Mouse (Mus musculus): ENCODE measurements at regions not wholly inside any gene's neighbourhood (a gene's known extent, or its start where the extent isn't known, plus 50 kb on each side); places are given as distances from the start of the nearest gene placed in this dataset.

DNA sequence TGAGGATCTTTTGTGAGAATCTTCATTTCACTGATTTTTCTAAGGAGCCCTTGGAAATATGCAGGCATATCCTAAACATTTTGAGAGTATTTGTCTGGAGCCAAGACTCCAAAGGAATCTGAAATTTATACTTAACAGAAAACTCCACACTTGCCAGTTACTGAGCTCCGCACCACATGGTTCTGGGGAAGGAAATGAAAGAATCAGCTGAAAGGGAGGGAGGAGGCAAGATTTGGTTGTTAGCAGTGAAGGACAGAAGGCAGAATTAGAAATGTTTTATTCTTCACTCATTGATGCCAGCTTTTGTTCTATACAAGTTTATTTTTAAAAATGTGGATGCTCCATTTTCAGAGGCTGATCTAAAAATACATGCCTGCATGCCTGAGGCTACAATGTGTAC, 890.1 kb downstream of the Gsdmc2 start:
- no peak overlapping the region for H3K4me3 ChIP-seq (ENCODE audit: low read depth, low read length)
- H3K9me3 ChIP-seq (replicated peaks; ENCODE audit: control insufficient read depth, low read length, poor library complexity, severe bottlenecking), result no peaks in the 10 kb centered on the region
- 92% methylated on average over 1 of the region's 1 CpGs for WGBS
- no peak overlapping the region for H3K4me2 ChIP-seq (ENCODE audit: low read length)
- no peaks in the 10 kb centered on the region for H3K36me3 ChIP-seq (ENCODE audit: control insufficient read depth, insufficient read depth, low read length)
- no peak overlapping the region for H3K27ac ChIP-seq (ENCODE audit: low read length)
- H3K27me3 ChIP-seq (ENCODE audit: control insufficient read depth, insufficient read depth, low read depth, low read length), result no peaks in the 10 kb centered on the region
- no peak overlapping the region for H3K9ac ChIP-seq (ENCODE audit: low read depth, low read length)
- no peak for ATAC-seq
- peaks cover 6% of the 10 kb centered on the region; the same call in 1 of the 2 replicates for H3K4me1 ChIP-seq (ENCODE audit: control insufficient read depth, insufficient read depth, low read length)

DNA sequence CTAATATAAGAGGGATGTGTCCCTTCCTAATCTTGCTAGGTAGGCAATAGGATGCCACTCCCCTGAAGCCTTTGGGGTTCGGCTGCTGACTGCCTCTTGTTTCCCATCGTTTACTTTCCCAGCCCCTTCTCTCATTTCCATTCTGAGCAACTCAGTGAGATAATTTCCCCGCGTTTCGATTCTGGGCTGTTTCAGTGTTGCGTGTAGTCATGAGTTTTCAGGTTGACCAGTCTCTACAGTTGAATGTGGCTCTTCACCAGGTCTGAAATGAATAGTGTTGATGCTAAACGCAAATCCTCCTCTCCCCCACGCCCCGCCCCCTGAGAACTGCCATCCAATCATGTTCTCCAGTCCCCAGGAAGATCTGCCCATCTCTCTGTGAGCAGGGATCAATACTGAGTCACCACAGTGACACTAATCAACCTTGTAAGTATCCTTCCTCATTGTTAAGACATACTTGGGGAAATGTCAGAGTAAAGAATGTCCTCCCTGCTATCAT, 890.6 kb downstream of the Gsdmc2 start:
- H3K27me3 ChIP-seq (ENCODE audit: control insufficient read depth, insufficient read depth, low read depth, low read length), result no peaks in the 10 kb centered on the region
- no peak overlapping the region for H3K9ac ChIP-seq (ENCODE audit: low read depth, low read length)
- no peak for ATAC-seq
- H3K4me3 ChIP-seq (ENCODE audit: low read depth, low read length), result no peak overlapping the region
- WGBS, result 68% methylated on average over 9 of the region's 9 CpGs
- no peak overlapping the region for H3K27ac ChIP-seq (ENCODE audit: low read length)
- no peaks in the 10 kb centered on the region for H3K9me3 ChIP-seq (replicated peaks; ENCODE audit: control insufficient read depth, low read length, poor library complexity, severe bottlenecking)
- H3K4me1 ChIP-seq (ENCODE audit: control insufficient read depth, insufficient read depth, low read length), result peaks cover 6% of the 10 kb centered on the region; the same call in 1 of the 2 replicates
- no peaks in the 10 kb centered on the region for H3K36me3 ChIP-seq (ENCODE audit: control insufficient read depth, insufficient read depth, low read length)
- no peak overlapping the region for H3K4me2 ChIP-seq (ENCODE audit: low read length)

DNA sequence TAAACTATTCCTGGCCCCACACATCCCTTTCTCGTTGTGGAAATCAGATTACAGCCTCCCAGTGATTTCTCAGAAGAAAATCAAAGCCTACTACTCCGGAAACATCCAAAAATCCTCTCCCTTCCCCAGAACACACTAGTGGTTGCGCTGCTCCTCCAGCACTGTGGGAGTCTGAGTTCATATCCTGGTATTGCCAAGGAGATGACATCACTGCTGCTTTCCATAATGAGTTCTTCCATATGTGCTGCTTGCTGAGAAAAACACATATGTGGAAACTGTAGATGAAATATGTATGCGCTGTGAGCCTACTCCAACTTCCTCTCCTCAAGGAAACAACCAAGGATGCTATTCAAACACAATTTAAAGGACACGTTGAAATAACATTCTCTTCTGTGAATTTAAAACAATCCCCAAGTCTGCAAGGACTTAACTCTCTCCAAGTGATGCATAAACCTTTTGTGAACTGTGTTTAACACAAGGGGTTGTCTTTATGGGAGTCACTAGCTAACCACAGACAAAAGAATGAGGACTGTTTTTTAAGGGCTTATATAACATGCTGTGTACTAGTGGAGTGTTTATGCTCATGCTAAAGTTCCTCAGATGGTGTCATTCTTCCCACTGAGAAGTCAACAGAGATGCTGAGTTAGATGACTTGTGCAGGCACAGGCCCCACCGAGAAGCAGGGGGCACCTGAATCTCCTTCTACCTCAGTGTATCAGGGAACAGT, 891.6 kb downstream of the Gsdmc2 start:
- WGBS, result 58% methylated on average over 6 of the region's 6 CpGs
- Histone ChIP-seq H3K27me3 (ENCODE audit: control insufficient read depth, insufficient read depth, low read depth, low read length) (no peaks in the 10 kb centered on the region), H3K9me3 (replicated peaks; ENCODE audit: control insufficient read depth, low read length, poor library complexity, severe bottlenecking) (no peaks in the 10 kb centered on the region), H3K4me3 (ENCODE audit: low read depth, low read length) (no peak overlapping the region), H3K27ac (ENCODE audit: low read length) (no peak overlapping the region), H3K4me2 (ENCODE audit: low read length) (no peak overlapping the region), H3K9ac (ENCODE audit: low read depth, low read length) (no peak overlapping the region), H3K4me1 (ENCODE audit: control insufficient read depth, insufficient read depth, low read length) (peaks cover 6% of the 10 kb centered on the region; the same call in 1 of the 2 replicates), H3K36me3 (ENCODE audit: control insufficient read depth, insufficient read depth, low read length) (no peaks in the 10 kb centered on the region)
- no peak for ATAC-seq

DNA sequence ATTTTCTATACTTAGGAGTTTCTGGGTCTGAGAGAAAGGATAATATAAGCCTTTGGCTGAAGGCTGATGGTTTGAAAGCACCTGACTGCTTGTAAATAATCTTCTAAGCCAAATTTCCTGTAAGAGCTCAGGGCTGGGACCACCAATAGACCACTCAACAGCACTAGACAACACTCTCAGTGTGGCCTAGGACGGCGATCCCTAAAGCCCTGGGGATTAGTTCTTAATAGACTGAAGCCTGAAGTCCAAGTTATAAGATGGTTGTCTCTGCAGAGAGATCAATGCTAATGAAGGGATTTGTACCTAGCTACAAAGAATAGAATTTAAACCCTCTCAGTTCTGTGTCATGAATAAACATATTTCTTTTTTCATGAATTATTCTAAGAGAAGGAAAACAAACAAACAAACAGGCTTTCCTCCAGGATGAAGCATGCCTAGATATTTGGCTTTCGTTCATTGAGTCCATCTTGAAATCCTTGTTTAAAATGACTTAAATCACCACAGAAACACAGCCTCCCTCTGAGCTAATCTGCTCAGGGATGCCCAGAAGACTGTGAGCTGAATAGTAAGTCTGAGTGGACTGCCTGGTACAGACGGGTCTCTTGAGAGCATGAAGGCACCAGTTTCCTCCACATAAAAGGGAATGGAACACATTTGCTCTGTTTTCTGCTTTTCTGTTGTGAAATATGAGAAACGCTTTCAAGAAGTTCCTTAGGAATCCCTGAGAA, 892.3 kb downstream of the Gsdmc2 start:
- Histone ChIP-seq H3K27ac (ENCODE audit: low read length) (no peak overlapping the region), H3K36me3 (ENCODE audit: control insufficient read depth, insufficient read depth, low read length) (no peaks in the 10 kb centered on the region), H3K4me1 (ENCODE audit: control insufficient read depth, insufficient read depth, low read length) (peaks cover 6% of the 10 kb centered on the region; the same call in 1 of the 2 replicates), H3K4me3 (ENCODE audit: low read depth, low read length) (no peak overlapping the region), H3K27me3 (ENCODE audit: control insufficient read depth, insufficient read depth, low read depth, low read length) (no peaks in the 10 kb centered on the region), H3K9me3 (replicated peaks; ENCODE audit: control insufficient read depth, low read length, poor library complexity, severe bottlenecking) (no peaks in the 10 kb centered on the region), H3K4me2 (ENCODE audit: low read length) (no peak overlapping the region), H3K9ac (ENCODE audit: low read depth, low read length) (no peak overlapping the region)
- WGBS, result 27% methylated on average over 5 of the region's 5 CpGs
- peak; percentile 73 for ATAC-seq

DNA sequence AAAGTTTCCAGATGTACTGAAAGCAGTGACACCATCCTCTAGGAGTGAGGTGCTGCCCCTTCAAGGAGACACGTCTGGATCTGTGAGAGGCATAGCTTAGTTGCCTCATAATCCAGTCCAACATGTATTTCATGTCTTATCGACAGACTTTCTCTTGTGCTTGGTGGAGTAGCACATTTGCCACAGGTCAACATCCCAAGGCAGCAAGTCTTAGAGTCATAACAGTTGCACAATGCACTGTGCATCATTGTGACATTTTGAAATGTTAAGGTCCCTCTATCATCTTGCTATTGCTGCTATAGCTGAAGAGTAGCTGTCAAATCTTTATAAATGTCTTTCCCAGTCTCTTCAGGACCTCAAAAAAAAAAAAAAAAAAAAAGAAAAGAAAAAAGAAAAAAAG, 905.6 kb downstream of the Gsdmc2 start:
- Histone ChIP-seq H3K4me1 (ENCODE audit: control insufficient read depth, insufficient read depth, low read length) (no peaks in the 10 kb centered on the region), H3K27me3 (ENCODE audit: control insufficient read depth, insufficient read depth, low read depth, low read length) (no peaks in the 10 kb centered on the region), H3K9me3 (replicated peaks; ENCODE audit: control insufficient read depth, low read length, poor library complexity, severe bottlenecking) (no peaks in the 10 kb centered on the region), H3K27ac (ENCODE audit: low read length) (no peak overlapping the region), H3K9ac (ENCODE audit: low read depth, low read length) (no peak overlapping the region), H3K4me3 (ENCODE audit: low read depth, low read length) (no peak overlapping the region), H3K4me2 (ENCODE audit: low read length) (no peak overlapping the region), H3K36me3 (ENCODE audit: control insufficient read depth, insufficient read depth, low read length) (no peaks in the 10 kb centered on the region)
- WGBS, result 92% methylated on average over 2 of the region's 2 CpGs
- no peak for ATAC-seq

DNA sequence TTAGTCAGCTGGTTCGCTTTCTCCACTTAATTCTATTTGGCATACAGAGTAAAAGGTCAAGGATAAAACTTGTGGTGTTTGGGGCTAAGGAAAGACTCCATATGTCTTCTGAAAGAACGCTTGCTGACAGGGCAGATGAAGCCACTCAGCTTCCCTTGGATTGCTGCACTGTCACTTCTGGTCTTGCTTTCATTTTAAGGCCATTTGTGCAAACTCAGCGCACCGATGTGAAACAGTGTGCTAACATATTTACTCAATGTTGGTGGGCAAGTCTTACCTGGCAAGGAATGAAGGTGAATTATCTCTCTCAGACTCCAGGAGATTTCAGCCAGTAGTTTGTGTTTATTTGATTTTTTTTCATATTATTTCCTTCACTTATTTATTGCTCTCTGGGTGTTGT, 907.2 kb downstream of the Gsdmc2 start:
- H3K9me3 ChIP-seq (replicated peaks; ENCODE audit: control insufficient read depth, low read length, poor library complexity, severe bottlenecking), result no peaks in the 10 kb centered on the region
- ATAC-seq, result no peak
- no peak overlapping the region for H3K27ac ChIP-seq (ENCODE audit: low read length)
- H3K4me2 ChIP-seq (ENCODE audit: low read length), result no peak overlapping the region
- H3K9ac ChIP-seq (ENCODE audit: low read depth, low read length), result no peak overlapping the region
- no peaks in the 10 kb centered on the region for H3K4me1 ChIP-seq (ENCODE audit: control insufficient read depth, insufficient read depth, low read length)
- no peaks in the 10 kb centered on the region for H3K27me3 ChIP-seq (ENCODE audit: control insufficient read depth, insufficient read depth, low read depth, low read length)
- WGBS, result 89% methylated on average over 4 of the region's 4 CpGs
- no peaks in the 10 kb centered on the region for H3K36me3 ChIP-seq (ENCODE audit: control insufficient read depth, insufficient read depth, low read length)
- no peak overlapping the region for H3K4me3 ChIP-seq (ENCODE audit: low read depth, low read length)

DNA sequence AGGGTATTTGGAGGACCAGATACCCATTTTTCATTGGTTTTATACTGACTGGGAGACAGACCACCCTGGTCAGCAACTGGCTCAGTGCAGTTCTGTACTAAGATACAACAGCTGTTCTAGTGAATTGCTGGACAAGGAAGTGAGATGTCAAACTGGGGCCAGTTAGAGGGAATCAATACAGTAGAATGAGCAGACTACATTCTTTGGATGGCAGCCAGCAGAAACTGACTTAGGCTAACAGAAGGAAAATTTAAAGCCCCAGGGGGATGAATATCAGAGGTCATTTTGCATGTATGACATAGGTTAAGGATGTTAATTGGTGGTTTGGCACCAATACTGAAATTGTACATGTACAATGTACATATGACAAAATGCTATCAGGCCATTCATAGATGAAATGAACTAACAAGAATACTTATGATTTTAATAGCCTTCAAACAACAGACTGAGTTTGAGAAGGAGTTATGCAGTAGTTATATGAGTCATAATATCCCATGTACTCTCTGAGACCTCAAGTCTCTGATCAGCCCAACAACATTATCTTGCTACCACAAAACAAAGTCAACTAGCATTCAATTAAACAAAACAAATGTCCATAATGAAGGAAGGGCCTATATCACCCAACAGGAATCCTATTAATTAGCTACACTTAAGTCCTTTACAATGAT, 910.3 kb downstream of the Gsdmc2 start:
- Histone ChIP-seq H3K4me2 (ENCODE audit: low read length) (no peak overlapping the region), H3K4me1 (ENCODE audit: control insufficient read depth, insufficient read depth, low read length) (no peaks in the 10 kb centered on the region), H3K27ac (ENCODE audit: low read length) (no peak overlapping the region), H3K9me3 (replicated peaks; ENCODE audit: control insufficient read depth, low read length, poor library complexity, severe bottlenecking) (no peaks in the 10 kb centered on the region), H3K36me3 (ENCODE audit: control insufficient read depth, insufficient read depth, low read length) (no peaks in the 10 kb centered on the region), H3K4me3 (ENCODE audit: low read depth, low read length) (no peak overlapping the region), H3K27me3 (ENCODE audit: control insufficient read depth, insufficient read depth, low read depth, low read length) (no peaks in the 10 kb centered on the region), H3K9ac (ENCODE audit: low read depth, low read length) (no peak overlapping the region)
- ATAC-seq, result no peak

DNA sequence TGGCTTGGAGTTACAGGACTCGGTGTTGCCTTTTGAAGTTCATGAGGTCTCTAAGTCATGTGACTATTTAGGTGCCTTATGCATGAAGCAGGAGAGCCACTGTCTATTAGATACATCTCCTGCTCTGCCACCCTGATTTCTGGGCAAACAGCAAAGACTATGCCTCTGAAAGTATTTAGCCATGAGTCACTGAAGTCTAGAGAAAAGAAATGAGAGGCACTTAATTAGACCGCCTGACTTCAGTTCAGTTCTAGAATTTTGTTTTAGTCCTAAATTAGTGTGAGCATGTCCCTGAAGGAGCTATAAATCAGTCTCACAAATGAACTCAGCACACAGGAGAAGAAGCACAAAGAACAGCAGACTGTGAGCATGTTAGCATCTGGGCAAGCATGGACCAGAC, 924.5 kb downstream of the Gsdmc2 start:
- Histone ChIP-seq H3K9ac (ENCODE audit: low read depth, low read length) (no peak overlapping the region), H3K4me1 (ENCODE audit: control insufficient read depth, insufficient read depth, low read length) (no peaks in the 10 kb centered on the region), H3K27ac (ENCODE audit: low read length) (no peak overlapping the region), H3K4me3 (ENCODE audit: low read depth, low read length) (no peak overlapping the region), H3K4me2 (ENCODE audit: low read length) (no peak overlapping the region), H3K9me3 (replicated peaks; ENCODE audit: control insufficient read depth, low read length, poor library complexity, severe bottlenecking) (no peaks in the 10 kb centered on the region; the same call in 1 of the 2 replicates), H3K36me3 (ENCODE audit: control insufficient read depth, insufficient read depth, low read length) (no peaks in the 10 kb centered on the region), H3K27me3 (ENCODE audit: control insufficient read depth, insufficient read depth, low read depth, low read length) (no peaks in the 10 kb centered on the region)
- 92% methylated on average over 2 of the region's 2 CpGs for WGBS
- no peak for ATAC-seq

DNA sequence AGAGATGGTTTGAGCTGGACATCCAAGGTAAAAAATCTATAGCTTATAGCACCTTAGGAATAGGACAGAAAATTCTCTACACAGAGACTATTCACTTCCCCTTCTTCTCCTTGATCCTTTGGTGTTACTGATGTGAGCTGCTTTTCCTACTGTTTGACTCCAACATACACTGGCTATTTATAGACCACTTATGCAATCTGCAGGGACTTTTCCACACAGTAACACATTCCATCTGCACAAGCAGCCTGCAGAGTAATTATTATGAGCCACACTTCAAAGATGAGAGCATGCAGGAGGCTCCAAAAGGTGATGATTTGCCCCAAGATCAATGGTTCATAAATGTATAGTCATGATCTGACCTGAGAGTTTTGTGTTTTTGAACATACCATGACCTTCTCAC, 925.7 kb downstream of the Gsdmc2 start:
- Histone ChIP-seq H3K4me3 (ENCODE audit: low read depth, low read length) (no peak overlapping the region), H3K27me3 (ENCODE audit: control insufficient read depth, insufficient read depth, low read depth, low read length) (no peaks in the 10 kb centered on the region), H3K9ac (ENCODE audit: low read depth, low read length) (no peak overlapping the region), H3K36me3 (ENCODE audit: control insufficient read depth, insufficient read depth, low read length) (no peaks in the 10 kb centered on the region), H3K9me3 (replicated peaks; ENCODE audit: control insufficient read depth, low read length, poor library complexity, severe bottlenecking) (no peaks in the 10 kb centered on the region; the same call in 1 of the 2 replicates), H3K27ac (ENCODE audit: low read length) (no peak overlapping the region), H3K4me2 (ENCODE audit: low read length) (no peak overlapping the region), H3K4me1 (ENCODE audit: control insufficient read depth, insufficient read depth, low read length) (no peaks in the 10 kb centered on the region)
- ATAC-seq, result no peak
